ENCODE assay signal across 10 mouse cellular contexts in genomic region chr9:121445364-121445763, GRCm38 (mm10). TPM values are rescaled to one million over a fixed set of nuclear protein-coding genes. Genes with fewer than 3 reads are reported as not detected.
DNase-seq lines count a peak whose midpoint lies in the region; ATAC-seq and TF ChIP-seq lines count a peak whose summit lies in the region.
"Had no signal": no experiment of that assay in that cellular context is flagged by ENCODE, and none has a peak within 500 bp of the region (broad histone marks: within the 10 kb centered on the region; RNA-seq: fewer than 3 reads in every experiment).

No protein-coding gene starts in this region.

- no peak for TF ChIP-seq POLR2A in cerebellum, adult 2 months (IDR thresholded peaks at IDR 0.05; ENCODE audit: borderline replicate concordance, insufficient read depth, low read length)

- H3K9me3 ChIP-seq in liver, embryonic 15.5 days (replicated peaks): no peaks in the 10 kb centered on the region
- no peaks in the 10 kb centered on the region for H3K9me3 ChIP-seq in hindbrain, embryonic 14.5 days (ENCODE audit: control insufficient read depth, low read length)
- H3K9me3 ChIP-seq: megakaryocyte, embryonic 14.5 days had no signal

- TF ChIP-seq CTCF in cerebellum, adult 2 months (IDR thresholded peaks at IDR 0.05; ENCODE audit: borderline replicate concordance, insufficient read depth, low read depth, low read length): peak; percentile 74

- peaks cover 57% of the 10 kb centered on the region for H3K4me1 ChIP-seq in cerebellum, adult 2 months (ENCODE audit: control insufficient read depth, insufficient read depth, low read length)
- H3K4me1 ChIP-seq in liver, embryonic 15.5 days (replicated peaks): peaks cover 15% of the 10 kb centered on the region
- H3K4me1 ChIP-seq in hindbrain, embryonic 14.5 days (replicated peaks; ENCODE audit: control insufficient read depth, insufficient read depth, low read length): no peaks in the 10 kb centered on the region

- no peak overlapping the region for H3K27ac ChIP-seq in cerebellum, adult 2 months (ENCODE audit: insufficient read depth, low read length)
- 0 out of 2 replicates have a peak overlapping the region, but pooled peaks have one; percentile 19 for H3K27ac ChIP-seq in liver, embryonic 15.5 days (replicated peaks)
- no peak overlapping the region for H3K27ac ChIP-seq in hindbrain, embryonic 14.5 days

- ATAC-seq in common myeloid progenitor, adult 5-6 weeks (replicated peaks; ENCODE audit: low read depth, poor library complexity, severe bottlenecking): peak; percentile 58
- peak; percentile 73 for ATAC-seq in liver, embryonic 15.5 days (ENCODE audit: insufficient read depth)
- ATAC-seq in hindbrain, embryonic 14.5 days (ENCODE audit: low FRiP score): no peak
- ATAC-seq: Patski had no signal

- peaks cover 25% of the 10 kb centered on the region; the same call in 1 of the 2 replicates for H3K36me3 ChIP-seq in liver, embryonic 15.5 days (replicated peaks)
- H3K36me3 ChIP-seq in hindbrain, embryonic 14.5 days (replicated peaks; ENCODE audit: control insufficient read depth, insufficient read depth): peaks cover 78% of the 10 kb centered on the region

- no peak overlapping the region for H3K4me2 ChIP-seq in liver, embryonic 15.5 days
- no peak overlapping the region for H3K4me2 ChIP-seq in hindbrain, embryonic 14.5 days (replicated peaks)

- no peaks in the 10 kb centered on the region for H3K27me3 ChIP-seq in cerebellum, adult 2 months (ENCODE audit: control insufficient read depth, insufficient read depth, low read length)
- no peaks in the 10 kb centered on the region for H3K27me3 ChIP-seq in liver, embryonic 15.5 days
- H3K27me3 ChIP-seq in hindbrain, embryonic 14.5 days (ENCODE audit: control insufficient read depth, insufficient read depth, low read length): no peaks in the 10 kb centered on the region
- H3K27me3 ChIP-seq: Patski had no signal

- H3K9ac ChIP-seq in liver, embryonic 15.5 days: no peak overlapping the region
- H3K9ac ChIP-seq in hindbrain, embryonic 14.5 days: no peak overlapping the region

- WGBS in cerebellum, adult 2 months: 90% methylated on average over 2 of the region's 2 CpGs
- 70% methylated on average over 2 of the region's 2 CpGs for WGBS in liver, embryonic 15.5 days (ENCODE audit: insufficient replicate concordance)
- 94% methylated on average over 2 of the region's 2 CpGs for WGBS in hindbrain, embryonic 14.5 days

- DNase-seq in cerebellum, adult 2 months: peak; percentile 60 to 61
- no peak for DNase-seq in cerebellum, postnatal 4 days (ENCODE audit: low spot score in 2 of 2)
- DNase-seq in right cerebral cortex, postnatal 14 days: peak; percentile 54
- DNase-seq in right cerebral cortex, postnatal 10 days (ENCODE audit: low spot score in 2 of 2): no peak
- peak; percentile 23 for DNase-seq in thymus, postnatal 25 days
- no peak for DNase-seq in hindbrain, embryonic 14.5 days (ENCODE audit: low spot score)

- no peak overlapping the region for H3K4me3 ChIP-seq in cerebellum, adult 2 months (replicated peaks; ENCODE audit: insufficient read depth, low read depth, low read length)
- no peak overlapping the region for H3K4me3 ChIP-seq in liver, embryonic 15.5 days (replicated peaks)
- no peak overlapping the region for H3K4me3 ChIP-seq in hindbrain, embryonic 14.5 days (replicated peaks; ENCODE audit: low read length)
- H3K4me3 ChIP-seq: megakaryocyte, embryonic 14.5 days had no signal

RNA-seq across cellular contexts. Expression of gene Cck, which starts 50.1 kb away (rescaled TPM):
- 162 and 188 TPM in 2 replicates for polyA plus RNA-seq in cerebellum, adult 2 months (2012; rRNA removed)
- not detected in 2 replicates for total RNA-seq in common myeloid progenitor, adult 5-6 weeks (2017)
- 0.17 and 0.32 TPM in 2 replicates for polyA plus RNA-seq in liver, embryonic 15.5 days (2015; fragmentation: Nextera tagmentation; extraction: Ambion mirVana)
- 73.5 and 83.2 TPM in 2 replicates for polyA plus RNA-seq in hindbrain, embryonic 14.5 days (2014; fragmentation: Nextera tagmentation; extraction: Ambion mirVana)
- polyA plus RNA-seq: Patski had no signal

Comparison
In these comparisons a context has a peak if more than half of its experiments do, and no peak if none do; other contexts are left out.
1. DNase-seq: peak in cerebellum, adult 2 months (2 of 2), right cerebral cortex, postnatal 14 days (single experiment) and thymus, postnatal 25 days (single experiment); none in cerebellum, postnatal 4 days (0 of 2), right cerebral cortex, postnatal 10 days (0 of 2) and hindbrain, embryonic 14.5 days (single experiment).
2. RNA of gene Cck, which starts 50.1 kb away (polyA plus RNA-seq): 162 to 188 TPM in cerebellum, adult 2 months and 73.5 to 83.2 TPM in hindbrain, embryonic 14.5 days; 0.17 to 0.32 TPM in liver, embryonic 15.5 days; every median in the first group is over 10 times any median in the second.